Mouse (Mus musculus): Measurements from ENCODE around the gene Dennd6a.

- no peak for TF ChIP-seq CTCF (IDR thresholded peaks at IDR 0.05; ENCODE audit: low read depth, low read length)
- TF ChIP-seq TAL1 (conservative IDR thresholded peaks at IDR 0.05; ENCODE audit: low read depth, low read length), result no peak
- TF ChIP-seq GATA1 (IDR thresholded peaks at IDR 0.05; ENCODE audit: borderline replicate concordance, low read length), result no peak
- no peak for TF ChIP-seq POLR2AphosphoS5 (IDR thresholded peaks at IDR 0.05; ENCODE audit: insufficient replicate concordance, low read depth, low read length)
Observed at GRCm38 (mm10) chr14:26528296-26528695, 45.4 kb upstream of the Dennd6a start.
